Mouse (Mus musculus) MEL (cell line): ENCODE measurements around the gene Tiam1.

Experiments used
- CHD1 ChIP-seq: IDR thresholded peaks from 2 replicates; pipeline ENCODE4 v1.6.1; 2012; ENCODE audit warnings: low read depth, mild to moderate bottlenecking, inconsistent platforms, low read length, improper control_type of control experiment
- CHD2 ChIP-seq: IDR thresholded peaks from 2 replicates; pipeline ENCODE4 v1.6.1; 2011; ENCODE audit warnings: low read length, improper control_type of control experiment
- CTCF ChIP-seq, 3 experiments: IDR thresholded peaks in 2 of 3; conservative IDR thresholded peaks in 1 of 3; 2 replicates each; pipeline ENCODE4 v1.5.1; 2011 to 2012; ENCODE audit warnings: low read length in 3 of 3, low read depth in 2 of 3, mild to moderate bottlenecking in 2 of 3, improper control_type of control experiment in 1 of 3, inconsistent platforms in 1 of 3, mixed read lengths in 1 of 3, moderate library complexity in 1 of 3; ENCODE audit not compliant: control insufficient read depth in 1 of 3, insufficient read depth in 1 of 3, poor library complexity in 1 of 3, severe bottlenecking in 1 of 3
- E2F4 ChIP-seq: IDR thresholded peaks from 2 replicates; pipeline ENCODE4 v1.6.1; 2011; ENCODE audit warnings: low read depth, low read length, improper control_type of control experiment, borderline replicate concordance
- EP300 ChIP-seq, 2 experiments: IDR thresholded peaks; 2 replicates each; pipeline ENCODE4 v1.6.1; 2011; ENCODE audit warnings: improper control_type of control experiment in 2 of 2, low read length in 2 of 2, low read depth in 1 of 2, mild to moderate bottlenecking in 1 of 2
- ETS1 ChIP-seq: IDR thresholded peaks from 2 replicates; pipeline ENCODE4 v1.6.1; 2012; ENCODE audit warnings: low read depth, mild to moderate bottlenecking, inconsistent platforms, low read length, improper control_type of control experiment, moderate library complexity
- GATA1 ChIP-seq: IDR thresholded peaks from 2 replicates; pipeline ENCODE4 v1.6.1; 2011; ENCODE audit warnings: low read depth, low read length, improper control_type of control experiment
- MAFK ChIP-seq: IDR thresholded peaks from 2 replicates; pipeline ENCODE4 v1.6.1; 2011; ENCODE audit warnings: low read depth, mild to moderate bottlenecking, low read length, improper control_type of control experiment, borderline replicate concordance
- POLR2A ChIP-seq, 2 experiments: IDR thresholded peaks; 2 replicates each; pipeline ENCODE4 v1.6.1; 2011 to 2012; ENCODE audit warnings: low read length in 2 of 2, mild to moderate bottlenecking in 2 of 2, control low read depth in 1 of 2, improper control_type of control experiment in 1 of 2, low read depth in 1 of 2, moderate library complexity in 1 of 2; ENCODE audit not compliant: control insufficient read depth in 1 of 2, insufficient read depth in 1 of 2, poor library complexity in 1 of 2
- TCF12 ChIP-seq: IDR thresholded peaks from 2 replicates; pipeline ENCODE4 v1.6.1; 2014; ENCODE audit warnings: low read depth, mild to moderate bottlenecking, inconsistent platforms, low read length, improper control_type of control experiment, moderate library complexity
- UBTF ChIP-seq: IDR thresholded peaks from 2 replicates; pipeline ENCODE4 v1.6.1; 2012; ENCODE audit warnings: low read depth, mild to moderate bottlenecking, inconsistent platforms, low read length, improper control_type of control experiment, moderate library complexity, borderline replicate concordance; ENCODE audit not compliant: insufficient read depth
- USF1 ChIP-seq: IDR thresholded peaks from 2 replicates; pipeline ENCODE4 v1.6.1; 2014; ENCODE audit warnings: low read depth, mild to moderate bottlenecking, inconsistent platforms, low read length, improper control_type of control experiment, moderate library complexity
- ZC3H11A ChIP-seq: IDR thresholded peaks from 2 replicates; pipeline ENCODE4 v1.6.1; 2012; ENCODE audit warnings: low read depth, mild to moderate bottlenecking, inconsistent platforms, low read length, improper control_type of control experiment
- ZNF384 ChIP-seq: IDR thresholded peaks from 2 replicates; pipeline ENCODE4 v1.6.1; 2012; ENCODE audit warnings: low read depth, mild to moderate bottlenecking, inconsistent platforms, low read length, improper control_type of control experiment

DNA sequence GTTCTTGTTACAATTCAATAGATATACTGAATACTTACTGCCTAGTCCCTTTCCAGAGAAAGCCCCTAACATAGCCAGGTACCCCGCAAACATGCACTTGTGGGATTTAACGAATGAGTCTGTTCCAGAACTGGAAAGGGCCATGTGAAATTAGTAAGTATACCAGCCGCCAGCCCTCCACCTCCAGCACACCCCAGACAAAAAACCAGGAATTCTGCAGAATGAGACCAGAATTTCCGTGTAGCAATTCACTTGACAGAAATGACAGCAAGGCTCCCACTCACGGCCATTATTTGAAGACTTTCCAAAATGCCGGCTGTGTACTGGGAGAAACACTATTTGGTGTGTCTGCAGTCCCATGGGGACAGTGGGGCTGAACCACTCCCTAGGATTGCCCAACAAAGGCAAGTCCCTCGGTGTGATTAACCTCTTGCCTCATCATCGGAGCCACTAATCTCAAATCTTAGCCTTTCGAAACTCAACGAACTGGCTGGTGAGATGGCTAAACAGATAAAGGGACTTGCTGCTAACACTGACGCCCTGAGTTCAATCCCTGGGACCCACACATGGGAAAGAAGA, 30.9 kb downstream of the Tiam1 start:
- no peak for TF ChIP-seq EP300 (IDR thresholded peaks at IDR 0.05; ENCODE audit: low read depth in 1 of 2, low read length in 2 of 2)
- TF ChIP-seq CHD1: no peak
- TF ChIP-seq CTCF (IDR thresholded peaks at IDR 0.05 in 2 of 3, conservative IDR thresholded peaks at IDR 0.05 in 1 of 3; ENCODE audit: control insufficient read depth in 1 of 3, insufficient read depth in 1 of 3, low read depth in 2 of 3, low read length in 3 of 3, poor library complexity in 1 of 3, severe bottlenecking in 1 of 3): no peak
- no peak for TF ChIP-seq CHD2
- no peak for TF ChIP-seq E2F4
- TF ChIP-seq ETS1: no peak
- no peak for TF ChIP-seq ZC3H11A
- TF ChIP-seq POLR2A (IDR thresholded peaks at IDR 0.05; ENCODE audit: control insufficient read depth in 1 of 2, insufficient read depth in 1 of 2, low read depth in 1 of 2, low read length in 2 of 2, poor library complexity in 1 of 2): no peak
- no peak for TF ChIP-seq MAFK
- TF ChIP-seq ZNF384: no peak
- no peak for TF ChIP-seq USF1
- no peak for TF ChIP-seq UBTF
- no peak for TF ChIP-seq TCF12
- TF ChIP-seq GATA1: no peak
